Mouse (Mus musculus): ENCODE measurements around the gene Kif1b.

DNA sequence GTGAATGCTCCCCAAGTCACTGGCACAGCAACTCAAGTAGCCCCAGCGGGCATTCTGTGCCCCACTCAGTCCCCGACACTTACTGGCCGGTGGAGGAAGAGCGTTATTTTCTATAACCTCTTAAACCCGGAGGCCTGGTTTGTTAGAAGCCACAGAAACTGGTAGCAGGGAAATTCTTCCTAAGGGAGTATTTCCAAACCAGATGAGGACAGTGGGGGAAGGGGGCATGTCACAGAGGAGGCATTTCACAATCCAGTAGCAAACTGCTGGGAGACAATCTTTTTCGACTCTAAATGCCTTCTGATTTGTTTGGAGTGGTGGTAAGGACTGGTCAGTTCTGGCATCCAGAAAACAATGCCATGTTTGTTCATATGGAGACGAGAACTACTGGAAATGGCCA, 128.3 kb downstream of the Kif1b start:
- TF ChIP-seq POLR2A (IDR thresholded peaks at IDR 0.05; ENCODE audit: low read depth, low read length) (no peak), CTCF (IDR thresholded peaks at IDR 0.05; ENCODE audit: extremely low read depth, insufficient read length, insufficient replicate concordance, low read depth, low read length) (no peak)
